Mouse (Mus musculus) limb, embryonic 13.5 days (tissue): ENCODE results near the gene Radil. TPM values are rescaled to one million over a fixed set of nuclear protein-coding genes. Genes with fewer than 3 reads are reported as not detected.
A peak's percentile ranks its signal among the peaks of the same experiment; 100 is the strongest.

Experiments
- ATAC-seq: fragments of 200-750 bp; cut with Nextera tagmentation; 2 replicates; pipeline ENCODE4 v1.8.0; 2017; ENCODE audit warnings: low read depth, moderate number of reproducible peaks, moderate TSS enrichment; ENCODE audit not compliant: low FRiP score
- H3K27ac ChIP-seq: fragments of 300-500 bp; sonication (generic); 2 replicates; pipeline ENCODE4 v1.5.1; 2015; ENCODE audit warnings: inconsistent platforms, mild to moderate bottlenecking, moderate library complexity
- H3K27me3 ChIP-seq: fragments of 300-500 bp; sonication (generic); 2 replicates; pipeline ENCODE4 v1.6.1; 2015; ENCODE audit warnings: mild to moderate bottlenecking, inconsistent platforms
- H3K36me3 ChIP-seq: fragments of 300-500 bp; sonication (generic); 2 replicates; pipeline ENCODE4 v1.6.1; 2015; ENCODE audit warnings: inconsistent platforms, mild to moderate bottlenecking, moderate library complexity
- H3K4me1 ChIP-seq: fragments of 300-500 bp; sonication (generic); 2 replicates; pipeline ENCODE4 v1.6.1; 2015; ENCODE audit warnings: inconsistent platforms
- H3K4me2 ChIP-seq: fragments of 300-500 bp; sonication (generic); replicated peaks from 2 replicates; pipeline ENCODE4 v1.6.1; 2015; ENCODE audit warnings: inconsistent platforms, mild to moderate bottlenecking, moderate library complexity
- H3K4me3 ChIP-seq: fragments of 300-500 bp; sonication (generic); 2 replicates; pipeline ENCODE4 v1.5.1; 2015; ENCODE audit warnings: moderate library complexity, mild to moderate bottlenecking, inconsistent platforms
- H3K9ac ChIP-seq: fragments of 300-500 bp; sonication (generic); 2 replicates; pipeline ENCODE4 v1.6.1; 2015; ENCODE audit warnings: mild to moderate bottlenecking, inconsistent platforms
- H3K9me3 ChIP-seq: fragments of 300-500 bp; sonication (generic); 2 replicates; pipeline ENCODE4 v1.6.1; 2016; ENCODE audit warnings: inconsistent platforms
- WGBS: fragments of 180-500 bp; shearing (Covaris S2); methylation state at CpG from one replicate; pipeline ENCODE4 v1.1.7; 2015; 5-methylcytosine and 5-hydroxymethylcytosine counted together
- polyA plus RNA-seq: library from polyadenylated mRNA; unstranded; fragments of >200 nt; fragmentation: Nextera tagmentation; extraction: Ambion mirVana; gene quantifications from 2 replicates; pipeline ENCODE4 v1.2.1, GENCODE M21; 2015

Radil gene
- polyA plus RNA-seq, 1 experiment from 2014 or later, result 4.8 TPM

DNA sequence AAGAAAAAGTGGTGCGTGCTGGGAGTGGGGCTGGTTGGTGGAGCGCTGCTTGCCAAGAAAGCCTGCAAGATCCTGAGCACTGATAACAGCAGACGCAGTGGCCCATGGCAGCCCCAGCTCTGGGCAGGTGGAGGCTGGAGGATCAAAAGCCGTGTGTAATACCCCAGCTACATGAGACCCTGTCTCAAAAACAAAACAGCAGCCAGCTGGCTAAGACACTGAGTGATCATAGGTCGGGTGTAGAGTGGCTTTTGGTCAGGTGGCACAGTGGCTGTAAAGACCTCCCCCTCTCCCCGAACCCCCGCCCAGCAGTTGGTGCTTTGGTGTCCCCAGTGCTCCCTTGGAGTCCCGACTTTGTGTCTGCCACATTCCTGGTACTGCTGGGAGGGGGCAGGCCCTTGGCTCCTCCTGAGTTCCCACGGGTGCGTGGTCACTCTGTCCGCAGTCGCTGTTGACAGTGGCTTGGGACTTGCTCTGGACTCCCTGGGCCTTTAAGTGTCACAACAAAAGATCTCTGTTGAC is 110.9 kb downstream of the Radil start:
- Histone ChIP-seq H3K4me1 (peaks cover 61% of the 10 kb centered on the region), H3K9me3 (0 out of 2 replicates have a peak, but pooled peaks cover 3% of the 10 kb centered on the region), H3K36me3 (peaks cover 33% of the 10 kb centered on the region), H3K27me3 (no peaks in the 10 kb centered on the region), H3K9ac (peak overlapping the region; percentile 36; the same call in 1 of the 2 replicates), H3K4me2 (peak overlapping the region; percentile 70), H3K4me3 (peak overlapping the region; percentile 40), H3K27ac (peak overlapping the region; percentile 93)
- peak; percentile 40 for ATAC-seq
- WGBS, result 7% methylated on average over 12 of the region's 12 CpGs

DNA sequence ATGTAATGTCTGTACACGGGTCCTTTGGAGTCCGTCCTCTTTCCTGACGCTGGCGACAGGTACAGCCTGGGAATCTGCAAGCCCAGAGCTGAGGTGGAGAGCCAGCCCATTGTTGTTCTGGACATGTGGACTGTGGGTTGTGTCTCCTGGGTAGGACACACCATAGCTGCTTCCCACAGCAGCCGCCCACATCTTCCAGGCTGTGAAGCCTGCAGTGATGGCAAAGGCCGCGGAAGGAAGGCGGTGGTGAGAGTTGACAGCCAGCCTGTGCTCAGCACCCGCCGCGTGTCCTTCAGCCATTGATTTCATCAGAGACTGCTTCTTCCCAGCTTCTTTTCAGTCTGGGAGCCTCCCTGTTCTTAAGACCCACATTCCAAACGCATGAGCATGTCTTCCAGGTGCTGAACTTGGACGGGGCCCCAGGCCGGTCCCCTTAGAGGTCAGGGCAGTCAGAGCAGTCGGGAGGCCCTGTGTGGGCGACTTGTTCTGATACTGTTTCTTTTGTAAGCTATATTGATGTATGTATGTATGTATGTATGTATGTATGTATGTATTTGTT is 112.4 kb downstream of the Radil start:
- no peak for ATAC-seq
- Histone ChIP-seq H3K9me3 (0 out of 2 replicates have a peak, but pooled peaks cover 3% of the 10 kb centered on the region), H3K4me2 (no peak overlapping the region), H3K4me3 (no peak overlapping the region), H3K9ac (no peak overlapping the region), H3K27ac (no peak overlapping the region), H3K36me3 (peaks cover 36% of the 10 kb centered on the region), H3K27me3 (no peaks in the 10 kb centered on the region), H3K4me1 (peaks cover 53% of the 10 kb centered on the region)
- WGBS, result 90% methylated on average over 16 of the region's 16 CpGs

DNA sequence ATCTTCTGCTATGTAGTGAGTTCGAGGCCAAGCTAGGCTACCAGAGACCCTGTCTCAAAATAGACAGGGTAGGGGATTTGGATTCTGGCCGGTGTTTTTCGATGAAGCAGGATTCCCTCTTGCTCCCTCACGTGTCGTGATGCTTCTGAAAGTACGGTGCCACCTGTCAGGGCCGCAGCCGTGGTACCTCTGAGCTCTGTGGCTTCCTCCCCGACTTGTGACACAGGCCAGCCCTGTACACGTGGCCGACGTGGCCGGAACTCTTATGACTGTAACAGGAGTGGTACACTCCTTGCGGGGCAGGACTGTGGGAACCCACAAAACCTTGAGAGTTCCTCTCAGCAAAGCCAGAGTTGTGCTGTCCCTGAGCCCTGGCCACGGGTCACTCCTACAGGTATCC is 115.2 kb downstream of the Radil start:
- Histone ChIP-seq H3K36me3 (peaks cover 41% of the 10 kb centered on the region), H3K4me1 (peaks cover 51% of the 10 kb centered on the region), H3K4me2 (no peak overlapping the region), H3K27me3 (no peaks in the 10 kb centered on the region), H3K4me3 (no peak overlapping the region), H3K9me3 (0 out of 2 replicates have a peak, but pooled peaks cover 3% of the 10 kb centered on the region), H3K27ac (no peak overlapping the region), H3K9ac (no peak overlapping the region)
- ATAC-seq, result no peak
- 95% methylated on average over 15 of the region's 15 CpGs for WGBS

Other genes starting within 250 kb of the Radil start
- gene Foxk1, start 149.6 kb downstream of the Radil start, polyA plus RNA-seq, result 6.3 and 6.6 TPM in 2 replicates
- 7.9 and 8.1 TPM in 2 replicates for gene Ap5z1, start 87.2 kb downstream of the Radil start, polyA plus RNA-seq
- gene Papolb, start 21.0 kb downstream of the Radil start, polyA plus RNA-seq, result 0.15 TPM in 1 of 2 replicates, not detected in the other
- 2.1 and 2.2 TPM in 2 replicates for gene Mmd2, start 57.7 kb upstream of the Radil start, polyA plus RNA-seq
- 50.0 and 53.1 TPM in 2 replicates for gene Wipi2, start 76.6 kb upstream of the Radil start, polyA plus RNA-seq
- gene Slc29a4, start 141.4 kb upstream of the Radil start, polyA plus RNA-seq, result 9.0 and 10.6 TPM in 2 replicates